Mouse (Mus musculus): ENCODE measurements around the gene Rnf151.

GRCm38 (mm10) chr17:24751528-24751927 lies 33.7 kb upstream of the Rnf151 start:
- no peak for TF ChIP-seq POLR2A (IDR thresholded peaks at IDR 0.05; ENCODE audit: low read depth, low read length)
- TF ChIP-seq CTCF (IDR thresholded peaks at IDR 0.05; ENCODE audit: extremely low read depth, insufficient read depth, insufficient read length, insufficient replicate concordance) = no peak

Measured in spleen, adult 2 months (tissue).